Mouse (Mus musculus): ENCODE measurements at regions not wholly inside any gene's neighbourhood (a gene's known extent, or its start where the extent isn't known, plus 50 kb on each side); places are given as distances from the start of the nearest gene placed in this dataset.

- DNase-seq (ENCODE audit: low spot score in 2 of 2) = no peak
These were observed 112.8 kb upstream of the Cpm start for GRCm38 (mm10) chr10:117516510-117516909.

- DNase-seq (ENCODE audit: low spot score in 2 of 2) = no peak
These were observed 113.4 kb upstream of the Cpm start for GRCm38 (mm10) chr10:117515777-117516501.

DNA sequence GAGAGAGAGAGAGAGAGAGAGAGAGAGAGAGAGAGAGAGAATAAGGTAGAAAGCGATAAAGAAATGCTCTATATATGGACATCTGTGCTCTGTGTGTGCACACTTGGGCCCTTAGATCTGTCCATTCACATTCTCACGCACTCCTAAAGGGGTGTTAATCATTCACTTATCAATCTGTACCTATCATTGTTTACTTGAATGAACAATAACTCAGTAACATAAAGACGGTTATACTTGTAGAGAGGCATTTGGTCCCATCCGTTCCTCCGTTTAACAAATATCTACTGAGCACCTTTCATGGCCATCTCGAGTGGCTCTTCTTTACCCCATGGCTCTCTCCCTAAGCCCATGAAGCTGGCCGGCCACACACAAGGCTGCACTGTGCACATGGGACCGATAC, 114.3 kb upstream of the Cpm start:
- no peak for DNase-seq (ENCODE audit: low spot score in 2 of 2)

GRCm38 (mm10) chr10:117513925-117514546, 115.3 kb upstream of the Cpm start:
- no peak for DNase-seq (ENCODE audit: low spot score in 2 of 2)

GRCm38 (mm10) chr10:117512424-117513257, 116.7 kb upstream of the Cpm start:
- no peak for DNase-seq (ENCODE audit: low spot score in 2 of 2)

GRCm38 (mm10) chr10:117511483-117512406, 117.6 kb upstream of the Cpm start:
- no peak for DNase-seq (ENCODE audit: low spot score in 2 of 2)

GRCm38 (mm10) chr10:117510529-117511482, 118.5 kb upstream of the Cpm start:
- DNase-seq (ENCODE audit: low spot score in 2 of 2) = no peak

GRCm38 (mm10) chr10:117510224-117510486, 119.1 kb upstream of the Cpm start:
- DNase-seq (ENCODE audit: low spot score in 2 of 2) = no peak

DNA sequence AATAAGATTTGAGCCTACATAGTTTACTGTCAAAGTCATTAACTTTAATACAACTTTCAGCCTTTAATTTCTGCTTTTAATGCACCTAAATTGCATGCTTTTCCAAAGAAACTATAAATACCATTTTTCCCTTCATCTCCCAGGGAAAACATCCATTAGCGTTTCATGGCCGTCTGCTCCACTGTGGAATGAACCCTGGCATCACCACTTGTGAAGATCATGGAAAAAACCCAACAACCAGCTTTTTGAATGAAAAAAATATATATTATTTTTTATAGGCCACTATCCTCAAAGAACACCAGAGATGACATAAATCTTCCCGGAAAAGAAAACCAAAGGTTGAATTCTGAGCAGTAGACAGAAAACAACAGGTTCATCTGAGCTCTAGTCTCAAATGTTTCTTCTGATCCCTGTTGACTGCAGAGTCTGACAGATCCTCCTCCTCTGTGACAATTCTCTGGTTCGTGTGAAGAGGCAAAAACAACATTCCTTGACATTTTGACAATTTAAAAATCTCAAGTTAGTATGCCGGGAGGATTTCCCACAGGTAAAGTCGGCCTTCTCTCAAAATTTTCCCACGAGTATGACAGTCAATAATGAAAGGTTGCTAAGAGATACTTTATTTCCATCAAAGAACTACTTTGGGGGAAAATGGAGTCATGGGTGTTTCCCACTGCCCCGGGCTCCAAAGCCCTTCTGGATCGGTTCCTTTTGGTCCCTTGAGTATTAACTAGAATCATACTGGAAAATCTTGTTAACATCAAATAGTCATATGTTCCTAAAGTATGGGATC, 119.7 kb upstream of the Cpm start:
- DNase-seq (ENCODE audit: low spot score in 2 of 2) = no peak

GRCm38 (mm10) chr10:117506252-117506992, 122.9 kb upstream of the Cpm start:
- DNase-seq (ENCODE audit: low spot score in 2 of 2) = no peak

DNA sequence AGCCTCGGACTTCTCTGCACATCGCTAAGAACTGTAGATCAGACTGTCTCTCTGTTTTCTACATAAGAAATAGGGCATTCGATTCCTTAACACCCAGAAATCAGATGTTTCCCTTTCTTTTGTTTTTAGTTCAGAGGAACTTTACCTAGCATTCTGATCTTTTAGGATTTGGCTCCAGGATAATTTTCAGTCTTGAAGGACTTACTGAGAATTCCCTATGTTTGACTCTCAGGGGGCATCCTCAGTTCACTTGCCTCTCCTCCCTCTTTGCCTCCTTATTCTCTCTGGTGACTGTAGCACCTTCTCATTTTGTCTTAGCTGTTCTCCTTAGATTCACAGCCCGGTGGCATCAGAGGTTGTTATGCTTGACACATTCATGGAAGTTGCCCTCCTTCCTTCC, 123.8 kb upstream of the Cpm start:
- DNase-seq (ENCODE audit: low spot score in 2 of 2) = no peak

DNA sequence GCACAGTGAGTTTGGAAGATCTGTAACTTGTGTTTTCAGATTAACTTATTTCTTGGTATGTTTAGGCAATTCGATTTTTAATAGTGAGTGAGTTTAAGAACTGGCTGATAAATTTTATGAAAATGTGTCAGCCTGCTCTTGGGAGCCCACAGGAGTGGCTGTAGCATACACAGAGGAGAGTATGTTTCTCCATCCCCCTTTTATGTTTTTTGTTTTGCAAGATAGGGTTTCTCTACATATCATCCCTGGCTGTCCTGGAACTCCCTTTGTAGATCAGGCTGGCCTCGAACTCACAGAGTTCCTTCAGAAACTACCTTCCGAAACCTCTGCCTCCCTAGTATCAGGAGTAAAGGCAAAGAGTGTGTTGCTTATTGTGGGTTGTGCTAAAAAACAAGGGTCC, 124.2 kb upstream of the Cpm start:
- no peak for DNase-seq (ENCODE audit: low spot score in 2 of 2)

GRCm38 (mm10) chr10:117504267-117504902, 124.6 kb upstream of the Cpsf6 start:
- no peak for DNase-seq (ENCODE audit: low spot score in 2 of 2)

GRCm38 (mm10) chr10:117503222-117504184, 123.7 kb upstream of the Cpsf6 start:
- no peak for DNase-seq (ENCODE audit: low spot score in 2 of 2)

DNA sequence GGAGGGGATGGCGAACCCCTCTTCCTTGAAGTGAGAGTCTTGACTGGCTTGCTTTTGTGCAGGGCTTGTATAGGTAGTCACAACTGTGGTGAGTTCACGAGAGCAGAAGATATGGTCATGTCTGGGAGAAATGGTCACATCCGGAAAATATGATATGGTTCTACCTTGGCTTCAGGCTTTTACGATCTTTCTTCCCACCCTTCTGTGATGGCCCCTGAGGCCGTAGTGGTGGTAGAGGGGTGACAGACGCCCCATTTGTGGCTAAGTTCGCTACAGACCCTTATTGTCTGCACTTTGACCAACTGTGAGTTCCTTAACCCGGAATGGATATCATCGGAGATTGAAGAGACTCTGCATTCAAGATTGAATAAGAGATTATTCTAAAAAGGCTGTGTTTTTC, 122.9 kb upstream of the Cpsf6 start:
- no peak for DNase-seq (ENCODE audit: low spot score in 2 of 2)

DNA sequence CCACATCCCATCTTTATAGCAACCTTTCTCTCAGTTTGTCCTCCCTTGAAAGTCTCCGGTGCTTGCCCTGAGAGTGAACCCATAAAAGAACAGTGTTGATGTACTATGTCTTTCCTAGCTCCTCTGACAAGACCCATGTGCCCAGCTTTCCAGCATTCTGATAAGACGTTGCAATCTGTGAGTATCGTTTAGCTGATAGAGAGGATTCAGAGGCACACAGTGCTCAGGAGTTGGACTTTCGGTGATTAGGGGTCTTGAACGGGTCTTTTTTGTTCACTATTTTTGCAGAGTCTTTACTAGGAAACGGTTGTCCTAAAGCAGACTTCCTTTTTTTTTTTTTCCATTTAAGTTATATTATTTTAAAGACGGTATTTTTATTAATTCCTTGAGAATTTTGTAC, 122.3 kb upstream of the Cpsf6 start:
- no peak for DNase-seq (ENCODE audit: low spot score in 2 of 2)

GRCm38 (mm10) chr10:117501426-117501825, 121.6 kb upstream of the Cpsf6 start:
- no peak for DNase-seq (ENCODE audit: low spot score in 2 of 2)

All from adrenal gland, postnatal 4 days (tissue).